Mouse (Mus musculus) adrenal gland, postnatal 4 days (tissue): Measurements from ENCODE around the gene Rtn3. TPM values are rescaled to one million over a fixed set of nuclear protein-coding genes. Genes with fewer than 3 reads are reported as not detected.

Experiments
- DNase-seq, 2 experiments: peaks; one replicate each; pipeline ENCODE4 v3.0.0; 2021 to 2022; ENCODE audit warnings: low spot score in 2 of 2, mixed read lengths in 2 of 2
- total RNA-seq, 2 experiments: library from RNA; stranded (reverse); gene quantifications; 2 replicates each; pipeline ENCODE4 v1.2.3; 2021

Rtn3 gene
- total RNA-seq, 2 experiments from 2014 or later: 130 to 147 TPM

DNA sequence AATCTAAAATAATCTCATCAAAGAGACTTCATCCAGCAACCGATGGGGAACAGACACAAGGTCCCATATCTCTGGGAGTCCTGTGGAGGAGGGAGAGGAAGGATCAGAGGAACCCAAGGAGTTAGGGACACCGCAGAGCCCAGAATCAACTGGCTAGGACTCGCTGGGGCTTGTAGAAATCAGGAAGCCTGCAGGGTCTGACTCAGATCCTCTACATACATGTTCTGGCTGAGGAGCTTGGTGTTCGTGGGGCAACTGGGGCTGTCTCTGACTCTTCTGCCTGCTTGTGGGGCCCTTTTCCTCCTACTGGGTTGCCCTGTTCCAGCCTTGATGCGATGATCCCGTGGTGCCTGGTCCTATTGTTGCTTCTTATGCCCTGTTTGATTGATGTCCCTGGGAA is 8.9 kb upstream of the Rtn3 start:
- DNase-seq: no peak

DNA sequence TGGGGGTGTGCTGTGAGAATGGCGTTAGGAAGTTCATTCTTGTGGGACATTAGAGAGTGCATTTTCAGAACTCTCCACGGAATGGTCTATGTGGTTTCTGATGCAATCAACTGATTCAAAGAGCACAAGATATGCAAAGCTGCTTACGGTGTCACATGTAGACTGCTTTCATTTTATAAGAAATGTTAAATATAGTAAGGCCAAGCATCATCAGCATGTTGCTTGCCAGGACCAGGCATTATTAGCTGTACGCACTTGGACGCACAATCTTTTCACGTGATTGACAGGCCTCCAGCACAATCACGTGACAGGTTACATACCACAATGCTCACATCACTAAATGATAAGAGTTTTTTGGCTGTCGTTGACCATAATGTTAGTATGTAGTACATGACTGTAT is 4.6 kb upstream of the Rtn3 start:
- DNase-seq: no peak

DNA sequence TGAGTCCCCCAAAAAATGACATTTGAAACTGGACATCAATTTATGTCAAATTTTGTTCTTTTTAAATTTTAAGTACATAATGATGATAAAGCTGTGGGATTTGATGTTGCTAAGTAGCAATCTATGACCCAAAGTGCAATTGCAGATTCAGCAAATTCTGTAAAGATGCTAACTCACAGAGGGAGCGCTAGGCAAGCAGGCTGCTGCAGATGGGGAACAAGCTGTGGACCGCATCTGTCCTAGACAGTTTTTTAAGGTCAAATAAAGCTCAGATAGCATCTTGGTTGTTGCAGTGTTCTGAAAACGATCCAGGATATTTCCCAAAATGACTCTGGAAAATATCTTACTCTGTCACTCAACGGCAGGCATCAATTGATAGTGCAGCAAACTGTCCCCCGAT is 995 bp upstream of the Rtn3 start:
- DNase-seq: no peak

DNA sequence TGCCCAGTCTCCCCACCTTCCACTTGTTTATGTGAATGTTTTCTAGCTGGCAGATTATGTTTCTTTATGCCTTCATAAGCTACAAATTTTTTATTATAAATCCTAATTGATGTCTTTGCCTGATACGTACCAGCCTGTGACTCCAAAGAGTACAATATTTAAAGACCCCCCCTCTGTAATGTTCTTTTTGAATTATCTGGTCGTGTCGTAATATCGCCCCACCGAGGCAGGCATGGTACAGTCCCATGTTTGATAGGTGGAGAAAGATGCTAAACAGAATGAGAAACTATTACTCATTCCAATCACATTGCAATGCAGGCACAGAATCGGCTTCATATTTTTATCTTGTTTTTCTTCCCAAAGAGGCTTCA is 416 bp upstream of the Rtn3 start:
- DNase-seq: no peak

DNA sequence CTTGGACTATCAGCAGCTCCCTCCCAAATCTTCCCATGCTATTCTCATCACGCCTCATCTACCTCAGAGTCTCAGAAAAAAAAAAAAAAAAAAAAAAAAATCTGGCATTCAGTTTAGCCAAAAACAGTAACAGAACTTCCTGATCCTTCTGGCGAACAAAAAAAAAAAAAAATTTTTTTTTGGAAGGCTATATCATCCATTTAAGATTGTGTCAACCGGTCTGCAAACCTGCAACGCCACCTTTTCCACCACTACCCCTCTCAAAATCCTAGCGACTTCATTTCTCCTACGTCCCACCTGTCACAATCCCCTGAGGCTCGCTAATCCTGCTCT is 849 bp downstream of the Rtn3 start:
- DNase-seq: no peak

DNA sequence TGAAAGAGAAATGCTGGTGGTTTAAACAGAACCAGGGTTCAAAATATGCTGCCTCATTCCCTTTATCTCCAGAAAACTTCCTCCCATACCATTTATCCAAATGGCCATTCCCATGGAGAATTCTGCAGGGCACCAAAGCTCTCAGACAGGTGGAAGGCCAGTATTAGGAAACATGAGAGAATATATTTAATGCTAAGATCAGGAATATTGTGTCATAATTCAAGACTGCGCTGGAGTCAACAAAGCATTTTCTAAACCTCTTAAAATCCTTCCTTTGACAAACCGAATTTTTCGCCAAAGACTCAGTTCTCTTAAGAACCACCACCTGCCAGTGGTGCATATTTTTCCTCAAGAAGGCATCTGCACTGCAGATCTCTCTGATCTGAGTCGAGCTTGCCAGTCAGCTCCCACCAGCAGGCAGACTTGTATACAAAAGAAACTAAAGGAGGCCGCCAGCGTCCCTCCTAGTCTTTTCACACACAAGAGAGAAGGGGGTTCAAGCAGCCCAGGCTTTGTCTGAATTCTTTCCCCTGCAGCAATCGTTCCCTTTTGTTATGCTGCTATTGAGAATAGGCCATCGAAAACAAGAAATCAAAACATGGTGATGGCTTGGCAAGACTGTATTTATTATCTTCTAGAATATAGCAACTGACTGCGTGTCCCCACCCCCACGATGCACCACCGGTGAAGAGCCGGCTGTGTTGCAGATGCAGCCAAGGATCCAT is 1.4 kb downstream of the Rtn3 start:
- DNase-seq: peak in 1 of 2 experiments; percentile 13

DNA sequence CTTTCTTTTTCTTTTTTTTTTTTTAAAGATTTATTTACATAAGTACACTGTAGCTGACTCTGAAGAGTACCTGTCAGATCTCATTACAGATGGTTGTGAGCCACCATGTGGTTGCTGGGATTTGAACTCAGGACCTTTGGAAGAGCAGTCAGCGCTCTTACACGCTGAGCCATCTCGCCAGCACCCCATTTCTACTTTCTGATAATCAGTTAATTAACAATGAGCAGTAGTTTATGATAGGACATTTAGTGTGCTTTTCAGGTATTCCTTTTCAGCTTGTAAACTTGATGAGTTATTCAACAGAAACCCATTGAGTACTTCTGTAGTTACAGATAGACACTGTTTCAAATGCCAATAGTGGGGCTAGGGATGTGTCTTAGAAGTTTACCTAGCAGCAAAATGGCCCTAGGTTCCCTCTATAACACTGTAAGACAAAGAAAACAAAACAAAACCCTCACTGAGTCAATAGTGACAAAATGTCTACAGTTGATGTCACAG is 3.3 kb downstream of the Rtn3 start:
- no peak for DNase-seq

DNA sequence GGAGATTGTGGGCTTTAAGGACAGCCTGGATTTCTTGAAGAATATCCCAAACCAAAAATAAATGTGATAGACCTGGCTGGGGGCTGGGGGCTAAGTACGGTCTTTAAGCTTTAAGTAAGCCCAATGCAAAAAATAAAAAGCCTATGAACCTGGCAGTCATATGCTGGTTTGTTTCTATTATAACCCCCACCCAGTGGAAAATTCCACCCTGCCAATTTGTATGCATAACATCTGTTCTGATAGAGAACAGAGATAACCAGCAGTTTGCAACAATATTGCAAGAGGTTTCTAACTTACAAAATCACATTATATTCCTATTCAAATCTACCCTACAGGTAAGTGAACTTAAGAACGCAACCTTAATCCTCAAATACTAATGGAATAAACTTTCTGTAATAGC is 12.4 kb downstream of the Rtn3 start:
- DNase-seq: no peak

DNA sequence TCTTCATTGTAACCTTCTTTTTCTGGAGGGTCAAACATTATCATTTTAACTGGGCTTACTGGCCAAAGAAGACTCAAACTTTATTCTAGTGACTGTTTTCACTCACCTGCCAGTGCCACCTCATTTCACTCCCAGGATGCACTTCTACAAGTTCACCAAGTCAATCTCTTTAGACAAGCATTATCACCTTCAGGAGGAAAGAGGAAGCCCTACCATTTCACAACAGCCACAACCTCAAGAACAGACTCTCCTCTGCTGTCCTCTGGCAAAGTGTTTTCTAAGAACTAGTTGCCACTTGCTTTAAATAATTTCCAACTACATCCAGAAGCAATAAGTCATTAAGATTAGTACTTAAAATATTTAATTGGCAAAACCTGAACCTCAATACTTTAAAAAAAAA is 15.2 kb downstream of the Rtn3 start:
- no peak for DNase-seq

DNA sequence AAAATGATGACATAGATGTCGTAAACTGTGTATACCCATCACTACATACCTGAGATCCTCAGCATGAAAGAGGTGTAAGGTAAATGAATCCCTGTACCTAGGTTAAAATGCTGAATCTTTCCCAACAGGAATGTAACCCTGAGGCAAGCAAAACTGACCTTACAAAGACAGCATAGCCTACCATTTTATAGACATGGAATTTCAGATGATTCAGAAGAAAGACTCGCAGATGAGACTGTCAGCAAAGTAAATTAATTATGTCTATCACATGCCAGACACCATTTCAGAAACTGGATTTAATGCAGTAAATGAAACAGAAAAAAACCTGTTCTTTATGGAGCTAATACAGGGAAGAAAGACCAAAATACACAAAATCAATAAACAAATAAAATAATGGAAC is 23.7 kb downstream of the Rtn3 start:
- no peak for DNase-seq

DNA sequence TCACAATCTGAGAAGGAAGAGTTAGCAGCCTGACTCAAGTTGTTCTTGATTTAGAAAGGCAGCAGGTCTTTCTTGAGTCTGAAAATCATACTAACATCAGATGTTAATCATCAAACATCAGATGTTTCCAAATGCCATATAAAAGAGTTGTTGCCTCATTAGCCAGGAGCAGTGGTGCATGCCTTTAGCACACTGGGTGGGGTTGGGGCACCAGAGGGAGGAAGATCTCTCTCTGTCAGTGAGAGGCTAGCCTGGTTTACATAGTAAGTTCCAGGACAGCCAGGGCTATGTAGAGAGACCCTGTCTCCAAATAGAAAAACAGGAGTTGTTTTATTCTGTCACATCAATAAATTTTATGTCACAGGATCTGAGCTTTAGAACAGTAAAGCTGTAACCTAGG is 24.2 kb downstream of the Rtn3 start:
- no peak for DNase-seq

DNA sequence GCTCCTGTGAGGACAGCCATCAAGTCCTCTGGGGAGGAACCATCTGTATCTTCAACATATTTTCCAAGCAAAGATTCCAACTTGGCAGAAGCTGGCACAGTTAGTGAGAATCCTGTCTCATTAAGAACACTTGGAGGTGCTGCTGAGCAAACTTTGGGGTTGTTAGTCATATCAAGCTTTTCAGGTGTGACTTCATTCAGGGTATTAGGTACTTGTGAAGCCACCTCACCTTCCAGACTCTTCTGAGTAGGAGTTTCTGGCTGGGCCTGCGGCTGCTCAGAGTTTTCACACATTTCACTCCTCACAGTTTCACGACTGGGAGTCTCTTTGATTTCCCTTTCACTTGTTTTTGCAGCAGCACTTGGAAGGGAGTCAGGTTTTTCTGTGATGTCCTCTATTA is 26.3 kb downstream of the Rtn3 start:
- no peak for DNase-seq

DNA sequence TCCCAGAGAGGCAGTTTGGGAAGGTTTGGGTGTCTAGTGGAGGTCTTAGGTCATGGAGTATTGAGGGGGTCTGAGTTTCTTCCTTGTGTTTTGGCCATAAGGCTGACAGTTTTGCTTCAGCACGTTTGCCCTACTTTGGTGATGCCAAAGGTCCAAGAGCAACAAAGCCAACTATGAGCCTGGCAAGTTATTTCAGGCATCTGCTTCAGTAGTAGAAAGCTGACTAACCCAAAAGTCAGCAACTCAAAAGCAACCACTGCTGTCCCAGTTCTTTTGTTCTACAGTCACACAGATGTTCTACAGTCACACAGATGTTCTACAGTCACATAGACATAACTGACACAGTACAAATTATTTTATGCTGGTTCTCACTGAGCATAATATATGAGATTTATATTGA is 37.5 kb downstream of the Rtn3 start:
- no peak for DNase-seq

DNA sequence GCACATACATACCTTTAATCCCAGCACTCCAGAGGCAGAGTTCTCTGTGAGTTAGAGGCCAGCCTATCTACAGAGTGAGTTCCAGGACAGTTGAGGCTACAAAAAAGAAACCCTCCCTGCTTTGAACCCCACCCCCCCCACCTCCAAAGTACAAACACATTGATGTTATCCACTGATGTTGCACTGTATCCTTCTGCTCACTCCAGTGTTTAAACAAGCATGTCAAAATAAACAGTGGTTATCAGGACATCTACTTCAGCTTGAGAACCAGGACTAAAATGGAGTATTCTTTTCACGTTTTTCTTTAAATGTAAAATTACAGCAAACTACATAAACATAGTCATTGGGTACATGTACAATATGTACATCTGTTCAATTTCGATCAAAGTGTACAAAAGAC is 38.0 kb downstream of the Rtn3 start:
- no peak for DNase-seq

DNA sequence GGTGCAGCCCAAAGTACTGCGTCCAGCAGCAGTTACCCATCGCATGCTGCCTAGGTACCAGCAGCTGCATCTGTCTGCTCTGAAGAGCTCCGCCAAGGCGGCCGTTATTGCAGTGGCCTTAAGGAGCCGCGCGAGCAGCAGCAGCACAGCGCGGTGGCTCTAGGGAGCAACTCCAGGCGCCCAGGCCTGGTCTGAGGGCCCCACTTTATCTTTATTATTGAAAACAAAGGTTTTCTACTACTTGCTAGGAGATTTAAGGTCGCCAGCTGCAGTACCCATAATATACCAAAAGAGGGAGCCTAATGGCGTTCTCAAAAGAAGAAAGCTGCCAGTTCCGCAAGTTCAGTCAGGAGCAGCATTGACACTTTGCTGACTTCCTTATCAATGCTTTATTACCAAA is 41.6 kb downstream of the Rtn3 start:
- no peak for DNase-seq

DNA sequence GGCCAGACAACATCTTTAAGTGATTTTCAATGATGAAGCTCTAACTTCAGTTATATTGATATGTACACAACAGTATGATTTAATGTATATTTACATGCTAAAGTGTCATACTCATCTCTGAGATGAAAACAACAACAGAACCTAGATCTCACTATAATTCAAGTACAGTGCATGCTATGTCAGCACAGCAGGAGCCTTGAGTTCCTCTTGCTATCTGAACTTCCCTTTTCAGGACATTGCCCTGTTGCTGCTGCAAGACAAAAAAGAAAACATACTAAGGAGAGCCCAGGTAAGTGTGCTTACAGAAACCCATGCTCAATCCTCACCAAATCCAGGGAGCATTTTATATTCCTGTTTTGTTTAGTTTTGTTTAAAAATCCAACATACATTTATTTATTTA is 44.8 kb downstream of the Rtn3 start:
- DNase-seq: no peak

DNA sequence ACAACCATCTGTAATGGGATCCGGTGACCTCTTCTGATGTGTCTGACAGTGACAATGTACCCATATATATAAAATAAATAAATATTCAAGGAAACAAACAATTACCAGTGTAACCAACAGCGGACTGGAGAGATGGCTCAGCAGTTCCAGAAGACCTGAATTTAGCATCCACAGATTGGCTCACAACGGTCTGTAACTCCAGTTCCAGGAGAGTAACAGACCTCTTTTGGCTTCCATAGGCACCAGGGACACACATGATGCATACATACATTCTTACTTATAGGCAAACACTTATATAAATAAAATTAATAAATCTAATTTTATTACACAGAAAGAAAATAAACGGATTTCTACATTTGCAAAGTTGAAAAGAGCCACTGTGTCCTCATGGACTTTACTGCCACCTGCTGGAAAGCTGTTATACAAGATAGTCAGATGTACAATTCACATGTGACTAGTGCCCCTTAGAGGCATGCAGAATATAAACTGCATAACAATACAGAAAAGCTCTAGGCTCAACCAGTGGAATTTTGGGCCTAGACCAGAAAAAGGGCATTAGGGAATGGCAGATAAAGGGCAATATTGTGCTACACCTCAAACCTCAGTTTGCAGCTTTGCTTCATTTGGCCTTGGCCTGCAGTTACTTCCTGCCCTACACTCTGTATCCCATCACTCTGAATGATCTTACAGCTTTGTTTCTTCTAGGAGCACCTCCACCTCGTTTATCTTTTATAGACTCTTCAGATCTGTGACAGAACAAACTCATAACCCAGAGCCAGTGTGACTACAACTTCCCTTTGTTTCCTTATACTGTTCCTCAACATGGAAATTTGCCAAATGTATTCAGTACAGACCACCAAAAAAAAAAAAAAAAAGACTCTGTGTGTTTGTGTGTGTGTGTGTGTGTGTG is 46.8 kb downstream of the Rtn3 start:
- DNase-seq: no peak

DNA sequence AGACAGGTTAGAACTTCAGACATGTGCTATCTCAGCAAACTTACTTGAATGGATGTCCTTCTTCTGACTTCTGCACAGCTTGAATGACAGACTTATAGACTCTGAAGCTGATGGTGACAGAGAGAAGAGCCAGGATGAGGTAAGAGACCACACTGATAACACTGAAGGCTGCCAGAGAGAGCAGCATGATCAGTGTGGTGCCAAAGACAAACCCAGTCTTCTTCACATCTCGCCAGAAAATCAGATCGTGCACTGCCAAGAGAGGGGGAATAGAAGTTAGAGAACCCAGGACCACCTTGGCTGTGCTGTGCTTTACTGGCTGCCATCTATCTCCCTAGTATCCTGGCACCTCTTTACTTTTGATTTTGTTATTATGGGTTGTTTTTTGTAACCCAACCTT is 48.2 kb downstream of the Rtn3 start:
- DNase-seq: no peak

DNA sequence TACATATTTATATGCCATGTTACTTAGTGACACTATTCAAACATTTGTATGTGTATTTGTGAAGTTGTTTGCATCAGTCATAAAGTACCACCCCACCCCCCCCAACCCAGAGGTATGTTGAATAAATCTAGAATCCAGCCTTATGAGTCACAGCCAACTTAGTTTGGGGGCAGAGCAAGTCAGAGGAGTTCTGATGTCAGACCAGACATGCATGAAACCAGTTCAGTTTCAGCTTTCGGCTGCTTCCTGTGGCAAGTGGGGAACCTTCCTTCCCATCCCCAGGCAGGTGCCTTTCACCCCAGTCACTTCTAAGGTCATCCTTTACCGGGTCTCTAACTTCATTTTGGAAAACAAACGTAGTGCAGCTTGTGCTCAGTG is 57.7 kb downstream of the Rtn3 start:
- DNase-seq: no peak

DNA sequence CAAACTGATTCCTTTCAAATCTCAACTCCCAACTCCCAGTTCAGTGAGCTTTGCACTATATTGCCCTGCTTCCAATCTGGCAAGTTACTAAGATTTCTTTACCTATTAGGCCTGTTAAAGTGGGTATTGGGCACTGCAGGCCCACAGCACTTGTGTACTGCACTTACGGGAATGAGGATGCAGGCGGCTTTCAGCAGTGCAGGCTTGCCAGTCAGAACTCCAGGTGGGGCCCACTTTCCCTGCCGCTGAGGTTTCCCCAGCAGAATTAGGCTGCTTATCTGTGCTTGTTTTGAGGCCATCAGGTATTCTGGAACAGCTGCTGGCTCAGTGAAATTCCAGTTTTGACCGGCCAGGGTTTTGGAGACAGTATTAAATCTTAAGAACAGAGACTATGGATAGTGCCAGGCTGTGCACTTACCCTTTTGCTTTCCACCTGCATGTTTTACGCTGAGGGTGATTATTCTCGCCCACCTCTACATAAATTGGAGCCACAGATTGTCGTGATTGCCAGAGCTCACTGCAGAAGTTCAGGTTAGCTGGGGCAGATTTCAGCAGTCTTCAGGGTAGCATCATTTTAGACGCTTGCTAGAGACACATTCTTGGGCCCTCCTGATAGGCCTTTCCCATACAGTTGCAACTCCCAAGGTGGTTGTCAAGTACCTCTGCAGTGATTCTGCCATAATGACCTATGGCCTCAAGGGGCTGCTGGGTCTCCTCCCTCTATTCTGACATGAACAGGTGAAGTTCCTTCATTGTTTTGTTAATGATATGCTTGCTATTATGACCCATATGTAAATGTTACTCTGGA is 58.3 kb downstream of the Rtn3 start:
- DNase-seq: no peak

DNA sequence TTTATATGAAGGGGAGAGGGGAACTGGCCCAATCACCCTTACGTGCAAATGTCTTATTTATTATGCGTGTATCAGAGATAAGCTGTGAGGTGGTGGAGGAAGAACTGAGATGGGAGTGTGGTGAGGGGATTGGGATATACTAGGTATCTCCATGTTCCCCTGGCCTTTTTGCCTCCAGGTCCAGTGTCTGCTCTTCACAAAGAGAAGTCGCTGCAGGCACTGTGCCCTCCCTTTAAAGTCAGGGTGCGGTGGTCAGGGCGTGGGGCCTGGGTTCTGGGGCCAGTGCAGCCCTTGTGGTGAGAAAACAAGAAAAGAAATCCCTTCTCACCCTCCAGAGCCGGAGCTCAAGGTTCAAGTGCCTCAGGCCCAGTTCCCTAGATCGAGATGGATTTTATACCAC is 59.0 kb downstream of the Rtn3 start:
- DNase-seq: no peak

DNA sequence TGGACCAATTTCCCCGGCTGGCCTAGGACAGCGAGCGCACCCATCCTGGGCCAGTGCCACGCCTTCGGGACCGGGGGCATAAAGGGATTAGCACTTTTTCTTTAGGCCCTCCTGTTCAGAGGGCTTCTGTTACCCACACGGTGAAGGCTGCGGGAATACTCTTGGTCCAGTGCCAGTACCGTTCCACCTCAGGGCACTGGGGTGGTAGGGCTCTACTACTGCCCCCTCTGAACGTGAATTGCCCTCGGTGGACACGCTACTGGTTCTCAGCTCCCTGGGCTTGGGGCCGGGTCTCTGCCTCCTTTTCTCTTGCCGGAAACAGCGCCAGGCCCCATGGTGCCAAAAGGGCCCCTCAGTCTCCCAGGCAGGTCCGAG is 59.4 kb downstream of the Rtn3 start:
- no peak for DNase-seq
